Mouse (Mus musculus): Measurements from ENCODE around the gene Slc45a3.

GRCm38 (mm10) chr1:132000506-132000905, 37.7 kb downstream of the Slc45a3 start:
- TF ChIP-seq MEF2A (IDR thresholded peaks at IDR 0.05; ENCODE audit: extremely low read depth, insufficient replicate concordance, low read depth, low read length, poor library complexity, severe bottlenecking) = no peak
- TF ChIP-seq TAL1 (IDR thresholded peaks at IDR 0.05; ENCODE audit: low read length) = no peak
- peak; percentile 63 for TF ChIP-seq RAD21 (IDR thresholded peaks at IDR 0.05; ENCODE audit: low read depth, low read length)
